Mouse (Mus musculus) G1E (cell line): Measurements from ENCODE around the gene Actn2. TPM values are rescaled to one million over a fixed set of nuclear protein-coding genes. Genes with fewer than 3 reads are reported as not detected.

Experiments used
- ATAC-seq: 2 replicates; pipeline ENCODE4 v1.8.0; 2016; ENCODE audit warnings: mild to moderate bottlenecking; ENCODE audit not compliant: insufficient number of reproducible peaks, poor library complexity, low FRiP score, severe bottlenecking; ENCODE audit errors: extremely low read depth
- DNase-seq: peaks from one replicate; pipeline ENCODE4 v3.0.0; 2012; ENCODE audit warnings: low spot score
- H3K27me3 ChIP-seq: 2 replicates; pipeline ENCODE4 v1.6.1; 2012; ENCODE audit warnings: mild to moderate bottlenecking, low read length, inconsistent platforms; ENCODE audit not compliant: insufficient read depth
- H3K36me3 ChIP-seq: replicated peaks from 2 replicates; pipeline ENCODE3; 2012; ENCODE audit warnings: mild to moderate bottlenecking, inconsistent platforms
- H3K4me1 ChIP-seq: 2 replicates; pipeline ENCODE4 v1.6.1; 2012; ENCODE audit warnings: low read depth, low read length, inconsistent platforms, mixed read lengths; ENCODE audit not compliant: insufficient read depth
- H3K4me3 ChIP-seq: 2 replicates; pipeline ENCODE4 v1.5.1; 2012; ENCODE audit warnings: low read depth, mild to moderate bottlenecking, inconsistent platforms, low read length, moderate library complexity, mixed read lengths
- H3K9me3 ChIP-seq: replicated peaks from 2 replicates; pipeline ENCODE4 v1.6.1; 2012; ENCODE audit warnings: inconsistent platforms
- CTCF ChIP-seq: IDR thresholded peaks from 2 replicates; pipeline ENCODE4 v1.5.1; 2012; ENCODE audit warnings: low read depth, low read length, inconsistent platforms, mixed read lengths
- GATA1 ChIP-seq: IDR thresholded peaks from 2 replicates; pipeline ENCODE4 v1.6.1; 2012; ENCODE audit warnings: borderline replicate concordance, low read length, inconsistent platforms, mixed read lengths
- GATA2 ChIP-seq: IDR thresholded peaks from 2 replicates; pipeline ENCODE4 v1.6.1; 2012; ENCODE audit warnings: low read depth, low read length, inconsistent platforms, borderline replicate concordance
- POLR2AphosphoS5 ChIP-seq: IDR thresholded peaks from 2 replicates; pipeline ENCODE4 v1.6.1; 2012; ENCODE audit warnings: low read depth, low read length, inconsistent platforms; ENCODE audit not compliant: insufficient replicate concordance
- TAL1 ChIP-seq: conservative IDR thresholded peaks from 2 replicates; pipeline ENCODE4 v1.6.1; 2012; ENCODE audit warnings: low read depth, low read length, inconsistent platforms, mixed read lengths
- polyA plus RNA-seq: library from polyadenylated mRNA; stranded (reverse); fragments of >175 nt; gene quantifications from 2 replicates; pipeline ENCODE4 v1.2.3, GENCODE M21; 2012
- total RNA-seq, 2 experiments: library from RNA; stranded (forward) in 1 of 2; stranded (reverse) in 1 of 2; fragments of 200-1000 nt in 1 of 2; fragments of >200 nt in 1 of 2; fragmentation: Nextera tagmentation in 1 of 2; gene quantifications; 2 replicates each; pipeline ENCODE4 v1.2.3; 2014 to 2017

Actn2 gene
- total and polyA plus RNA-seq, 3 experiments: 0.30 to 0.55 TPM; not detected in 1

GRCm38 (mm10) chr13:12243991-12244390 is 96.6 kb downstream of the Actn2 start:
- TF ChIP-seq TAL1 (no peak), CTCF (no peak), GATA2 (no peak), POLR2AphosphoS5 (no peak), GATA1 (no peak)
- no peaks in the 10 kb centered on the region for H3K4me1 ChIP-seq
- ATAC-seq (no peak), DNase-seq (no peak)
- peaks cover 96% of the 10 kb centered on the region for H3K36me3 ChIP-seq
- H3K4me3 ChIP-seq: no peak overlapping the region
- H3K27me3 ChIP-seq: no peaks in the 10 kb centered on the region
- H3K9me3 ChIP-seq: no peaks in the 10 kb centered on the region

GRCm38 (mm10) chr13:12232141-12232540 is 108.4 kb downstream of the Actn2 start:
- Histone ChIP-seq H3K4me3 (no peak overlapping the region), H3K9me3 (no peaks in the 10 kb centered on the region), H3K36me3 (peaks cover 97% of the 10 kb centered on the region), H3K4me1 (no peaks in the 10 kb centered on the region), H3K27me3 (no peaks in the 10 kb centered on the region)
- DNase-seq (no peak), ATAC-seq (no peak)
- TF ChIP-seq CTCF (no peak), GATA2 (no peak), GATA1 (no peak), POLR2AphosphoS5 (no peak), TAL1 (no peak)

DNA sequence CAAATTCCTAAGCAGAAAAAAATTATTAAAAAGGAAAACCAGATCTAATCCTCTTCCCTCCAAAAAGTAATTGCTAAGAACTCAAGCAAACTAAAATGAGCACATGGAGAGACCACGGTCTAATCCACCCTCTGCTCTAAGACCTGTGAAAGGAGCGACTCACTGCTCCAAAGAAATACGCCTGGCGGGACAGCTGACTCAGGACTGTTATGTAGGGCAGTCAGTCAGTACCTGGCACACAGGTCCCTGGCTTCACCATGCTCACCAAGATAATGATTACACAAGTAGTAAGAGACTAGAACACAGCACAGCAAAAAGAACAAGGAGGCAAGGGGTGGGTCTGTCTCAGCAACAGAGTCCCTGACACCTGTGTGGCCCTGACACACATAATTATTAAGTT is 112.3 kb downstream of the Actn2 start:
- TF ChIP-seq POLR2AphosphoS5: no peak
- TF ChIP-seq TAL1: no peak
- TF ChIP-seq CTCF: no peak
- no peak for TF ChIP-seq GATA1
- H3K27me3 ChIP-seq: no peaks in the 10 kb centered on the region
- no peak for ATAC-seq
- H3K9me3 ChIP-seq: no peaks in the 10 kb centered on the region
- no peak overlapping the region for H3K4me3 ChIP-seq
- DNase-seq: no peak
- peaks cover 92% of the 10 kb centered on the region for H3K36me3 ChIP-seq
- H3K4me1 ChIP-seq: no peaks in the 10 kb centered on the region

DNA sequence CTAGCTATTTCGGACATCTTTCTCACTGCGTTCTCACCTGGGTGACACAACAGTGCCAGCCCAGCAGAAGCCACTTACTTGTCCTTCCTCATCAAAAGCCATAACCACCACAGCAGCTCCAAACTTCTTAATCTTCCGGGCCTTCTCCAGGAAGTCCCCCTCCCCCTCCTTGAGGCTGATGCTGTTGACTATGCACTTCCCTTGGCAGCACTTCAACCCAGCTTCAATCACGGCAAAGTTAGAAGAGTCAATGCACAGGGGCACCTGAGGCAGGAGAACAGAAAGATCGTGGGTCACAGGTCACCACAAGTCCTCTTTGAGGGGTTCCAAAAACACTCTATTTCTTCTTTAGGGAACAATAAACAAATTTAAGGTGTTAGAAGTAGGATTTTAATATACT is 113.0 kb downstream of the Actn2 start:
- TF ChIP-seq POLR2AphosphoS5: no peak
- no peak for TF ChIP-seq GATA1
- no peak for TF ChIP-seq GATA2
- TF ChIP-seq TAL1: no peak
- TF ChIP-seq CTCF: no peak
- Histone ChIP-seq H3K4me1 (no peaks in the 10 kb centered on the region), H3K27me3 (no peaks in the 10 kb centered on the region), H3K36me3 (peaks cover 90% of the 10 kb centered on the region), H3K9me3 (no peaks in the 10 kb centered on the region), H3K4me3 (no peak overlapping the region)
- ATAC-seq: no peak
- DNase-seq: no peak

Other genes with a start within 250 kb of the Actn2 start
- 0.10 TPM in 1 of 2 replicates, not detected in the other for gene Ryr2, start 233.8 kb downstream of the Actn2 start, total RNA-seq (2014; fragmentation: Nextera tagmentation)
- gene Ryr2, start 233.8 kb downstream of the Actn2 start, total RNA-seq (2017): 0.41 and 0.60 TPM in 2 replicates
- gene Ryr2, start 233.8 kb downstream of the Actn2 start, polyA plus RNA-seq: not detected in 2 replicates
- gene Mtr, start 82.6 kb downstream of the Actn2 start, total RNA-seq (2014; fragmentation: Nextera tagmentation): 55.9 and 58.5 TPM in 2 replicates
- 39.1 and 48.7 TPM in 2 replicates for gene Mtr, start 82.6 kb downstream of the Actn2 start, total RNA-seq (2017)
- 17.8 and 26.4 TPM in 2 replicates for gene Mtr, start 82.6 kb downstream of the Actn2 start, polyA plus RNA-seq
- gene Heatr1, start 54.3 kb upstream of the Actn2 start, total RNA-seq (2014; fragmentation: Nextera tagmentation): 143 and 164 TPM in 2 replicates
- 262 and 271 TPM in 2 replicates for gene Heatr1, start 54.3 kb upstream of the Actn2 start, total RNA-seq (2017)
- gene Heatr1, start 54.3 kb upstream of the Actn2 start, polyA plus RNA-seq: 30.1 and 128 TPM in 2 replicates
- gene Lgals8, start 124.2 kb upstream of the Actn2 start, total RNA-seq (2014; fragmentation: Nextera tagmentation): 120 and 128 TPM in 2 replicates
- gene Lgals8, start 124.2 kb upstream of the Actn2 start, total RNA-seq (2017): 347 and 355 TPM in 2 replicates
- 5.3 and 9.5 TPM in 2 replicates for gene Lgals8, start 124.2 kb upstream of the Actn2 start, polyA plus RNA-seq
- 1.9 and 2.0 TPM in 2 replicates for gene Edaradd, start 179.7 kb upstream of the Actn2 start, total RNA-seq (2014; fragmentation: Nextera tagmentation)
- gene Edaradd, start 179.7 kb upstream of the Actn2 start, total RNA-seq (2017): 0.66 and 0.70 TPM in 2 replicates
- 0.07 TPM in 2 replicates for gene Edaradd, start 179.7 kb upstream of the Actn2 start, polyA plus RNA-seq
- gene Ero1lb, start 225.1 kb upstream of the Actn2 start, total RNA-seq (2014; fragmentation: Nextera tagmentation): 6.4 and 8.0 TPM in 2 replicates
- 2.0 and 2.1 TPM in 2 replicates for gene Ero1lb, start 225.1 kb upstream of the Actn2 start, total RNA-seq (2017)
- 1.4 and 1.7 TPM in 2 replicates for gene Ero1lb, start 225.1 kb upstream of the Actn2 start, polyA plus RNA-seq